Mouse (Mus musculus): ENCODE measurements around the gene Gpr37l1.
"Not testable (repeated sequence)": the region's sequence is repeated elsewhere in the genome, so short reads cannot be mapped to it uniquely, and the experiment has no call there.

Gpr37l1 gene

GRCm38 (mm10) chr1:135111271-135111670 is 56.2 kb downstream of the Gpr37l1 start:
- not testable (repeated sequence) for DNase-seq

All from right cerebral cortex, postnatal 25 days (tissue).